Mouse (Mus musculus): ENCODE results near the gene Cdh15.
A peak's percentile ranks its signal among the peaks of the same experiment; 100 is the strongest.

Gene Cdh15

DNA sequence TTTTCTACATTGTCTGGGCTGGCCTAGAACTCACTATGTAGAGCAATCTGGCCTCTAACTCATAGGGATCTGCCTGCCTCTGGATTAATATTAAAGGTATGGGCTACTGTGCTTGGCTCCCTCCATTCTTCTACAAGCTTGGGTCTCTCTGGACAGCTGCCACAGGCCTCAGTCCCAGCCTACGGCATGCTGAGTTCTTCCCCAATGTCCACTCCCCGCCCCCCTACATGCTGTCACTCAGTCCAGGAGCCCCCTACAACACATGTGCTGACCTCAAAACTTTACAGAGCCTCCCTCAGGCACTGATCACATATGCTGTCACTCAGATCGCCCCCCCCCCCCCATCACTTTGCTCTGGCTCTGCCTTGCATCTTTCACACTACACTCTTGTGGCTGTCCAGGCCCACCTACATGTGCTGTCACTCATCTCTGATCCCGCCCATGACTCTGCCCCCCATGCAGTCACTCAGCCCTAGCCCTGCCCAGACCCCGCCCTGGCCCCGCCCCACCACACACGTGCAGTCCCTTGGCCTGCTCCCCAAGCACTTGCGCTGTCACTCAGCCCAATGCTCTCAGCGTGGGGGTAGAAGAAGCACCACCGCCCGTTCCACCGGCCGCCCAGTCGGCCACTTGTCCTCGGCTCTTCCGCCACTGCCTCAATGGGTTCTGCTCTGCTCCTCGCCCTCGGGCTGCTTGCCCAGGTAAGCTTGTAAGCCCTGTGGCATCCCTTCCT, at the start of gene Cdh15:
TSS of gene Cdh15 (plus strand) at position 138 of the 733 bp plus-strand sequence.
- DNase-seq (ENCODE audit: low spot score in 2 of 2) = peak in 1 of 2 experiments; percentile 65

DNA sequence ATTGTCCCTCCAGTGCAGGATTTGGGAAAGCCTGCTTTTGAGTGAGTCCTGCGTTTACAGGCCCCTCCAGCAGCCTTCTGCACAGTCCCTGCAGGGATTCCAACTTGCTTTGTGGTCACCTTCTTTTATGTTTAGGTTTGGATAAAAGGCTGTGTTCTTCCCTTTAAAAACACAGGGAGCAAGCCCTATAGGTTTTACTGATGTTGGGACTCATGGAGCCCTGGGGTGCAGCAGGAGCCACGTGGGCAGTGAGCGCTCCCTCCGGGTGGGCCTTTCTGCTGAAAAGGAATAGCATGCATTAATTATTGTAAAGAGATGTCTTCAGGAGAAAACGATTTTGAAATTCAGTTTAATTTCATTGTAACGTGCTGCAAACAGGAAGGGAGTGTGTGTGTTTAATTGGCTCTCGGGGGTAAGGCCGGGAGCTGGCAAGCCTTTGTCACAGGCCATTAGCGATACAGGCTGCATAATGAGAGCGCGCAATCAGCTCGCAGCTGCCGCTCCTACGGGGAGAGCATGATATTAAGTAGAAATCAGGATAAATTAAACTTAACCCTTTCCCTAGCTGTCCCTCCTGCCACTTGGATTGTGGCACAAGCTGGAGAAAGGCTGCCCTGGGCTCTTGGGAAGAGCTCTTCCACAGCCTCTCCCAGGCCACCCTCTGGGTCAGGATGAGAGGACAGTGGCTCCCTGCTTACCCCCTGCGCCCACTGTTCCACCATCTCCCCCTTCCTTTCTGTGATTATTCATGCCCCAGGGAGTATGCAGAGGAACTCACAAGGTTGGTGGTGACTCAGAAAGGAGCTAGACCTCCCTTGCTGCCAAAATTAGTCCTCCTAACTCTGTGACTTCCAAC, 43.6 kb upstream of the Cdh15 start:
- DNase-seq (ENCODE audit: low spot score in 2 of 2) = no peak

DNA sequence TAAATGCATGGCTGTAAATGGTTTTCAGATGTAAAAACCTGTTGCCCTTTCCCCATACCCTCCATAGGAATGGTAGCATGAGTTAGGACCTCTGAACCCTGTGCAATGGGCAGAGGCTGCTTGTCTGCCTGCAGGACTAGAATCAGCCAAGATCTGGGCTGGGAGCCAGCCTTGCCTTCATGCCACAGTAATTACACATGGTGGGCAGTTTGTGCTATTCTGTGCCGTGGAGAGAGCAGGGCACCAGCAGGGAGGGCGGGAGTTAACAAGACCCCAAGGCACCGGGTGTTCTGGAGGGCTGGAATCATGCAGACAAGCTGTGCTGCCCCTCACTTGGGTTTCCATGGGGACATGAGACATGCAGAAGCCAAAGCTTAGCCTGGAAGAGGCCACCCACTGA, 42.4 kb upstream of the Cdh15 start:
- DNase-seq (ENCODE audit: low spot score in 2 of 2) = no peak

DNA sequence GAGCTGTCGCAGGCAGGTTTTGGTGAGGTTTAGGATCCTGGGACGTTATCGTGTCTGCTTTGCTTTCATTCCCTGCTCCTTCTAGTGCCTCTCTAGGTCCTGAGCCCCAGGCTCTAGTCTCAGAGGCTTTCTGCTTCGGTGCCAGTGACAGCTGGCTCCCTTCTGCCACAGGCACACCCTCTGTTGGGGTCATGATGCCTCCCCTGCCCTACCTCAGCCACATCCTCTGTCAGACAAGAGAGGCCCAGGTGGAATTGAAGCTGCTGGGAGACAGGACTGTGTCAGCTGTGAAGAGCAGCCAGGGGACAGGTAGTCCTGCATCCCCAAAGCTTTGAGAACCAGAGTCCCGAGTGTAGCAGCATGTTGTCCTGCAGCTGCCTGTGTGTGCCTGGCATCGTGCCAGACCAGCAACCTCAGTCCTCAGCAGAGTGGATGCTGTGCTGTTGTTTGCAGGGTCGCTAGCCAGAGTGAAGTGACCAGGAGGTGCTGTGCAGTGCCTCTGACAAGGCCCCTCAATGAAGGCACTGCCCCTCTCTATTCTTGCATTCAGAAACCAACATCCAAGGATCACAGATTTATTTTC, 40.7 kb upstream of the Cdh15 start:
- no peak for DNase-seq (ENCODE audit: low spot score in 2 of 2)

DNA sequence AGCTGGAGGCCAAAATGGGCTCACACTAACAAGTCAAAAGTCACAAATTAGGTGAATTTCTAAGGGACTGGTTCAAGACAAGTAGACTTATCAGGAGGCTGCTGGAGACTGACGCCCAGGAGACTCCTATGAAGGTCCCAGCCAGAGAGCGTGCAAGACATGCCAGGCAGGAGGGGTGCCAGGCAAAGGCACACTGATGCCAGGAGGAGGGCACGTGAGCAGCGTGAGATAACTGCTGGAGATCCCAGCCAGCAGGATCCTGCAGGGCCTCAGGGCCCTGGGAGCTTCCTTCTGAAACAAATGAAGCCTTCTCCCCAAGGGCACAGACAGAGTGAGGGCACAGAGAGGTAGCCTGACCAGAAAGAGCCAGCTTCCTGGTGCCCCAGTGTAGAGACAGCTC, 39.9 kb upstream of the Cdh15 start:
- no peak for DNase-seq (ENCODE audit: low spot score in 2 of 2)

DNA sequence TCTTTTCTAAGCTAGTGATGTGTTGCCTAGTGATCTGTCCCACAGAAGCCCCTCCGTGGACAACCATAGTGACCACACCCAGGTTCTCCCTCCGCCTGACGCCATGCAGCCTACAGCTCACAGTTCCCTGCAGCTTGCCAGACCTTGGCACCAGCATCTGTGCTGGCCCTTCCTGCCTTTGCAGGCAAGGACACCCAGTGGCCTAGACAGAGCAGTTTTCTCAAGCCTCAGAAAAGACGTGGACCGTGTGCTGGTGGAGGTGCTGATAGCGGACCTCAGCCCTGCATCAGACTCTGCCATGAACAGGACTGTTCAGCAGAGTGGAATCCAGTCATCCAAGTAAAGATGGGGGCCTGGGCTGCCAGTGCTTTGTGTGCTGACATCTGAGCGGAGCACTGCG, 37.4 kb upstream of the Cdh15 start:
- DNase-seq (ENCODE audit: low spot score in 2 of 2) = no peak

DNA sequence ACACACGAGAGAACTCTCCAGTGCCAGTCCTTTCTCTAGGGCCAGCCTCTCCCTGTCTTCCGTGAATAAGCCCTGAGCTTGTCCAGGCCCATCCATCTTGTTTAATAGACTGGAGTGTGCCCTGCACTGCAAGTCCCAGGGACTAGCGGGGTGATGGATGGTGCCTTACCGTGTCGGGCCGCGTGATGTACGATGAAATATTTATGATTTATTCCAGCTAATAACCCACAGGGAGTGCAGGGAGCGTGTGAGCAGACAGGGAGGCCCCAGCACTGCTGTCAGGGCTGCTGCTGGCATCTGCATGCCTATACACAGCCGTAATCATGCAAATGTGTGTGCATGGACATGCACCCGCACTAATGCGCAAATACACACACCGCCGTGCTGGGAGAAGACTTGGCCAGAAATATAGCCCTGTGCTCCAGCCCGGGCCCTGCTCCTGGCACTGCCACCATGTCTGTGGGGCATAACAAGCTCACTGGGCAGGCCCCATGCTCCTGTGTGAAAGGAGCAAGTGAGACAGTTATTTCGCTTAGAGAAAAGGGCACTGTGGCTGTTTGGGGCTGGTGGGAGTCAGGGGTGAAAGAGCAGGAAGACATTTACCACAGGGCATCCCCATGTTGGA, 35.8 kb upstream of the Cdh15 start:
- no peak for DNase-seq (ENCODE audit: low spot score in 2 of 2)

DNA sequence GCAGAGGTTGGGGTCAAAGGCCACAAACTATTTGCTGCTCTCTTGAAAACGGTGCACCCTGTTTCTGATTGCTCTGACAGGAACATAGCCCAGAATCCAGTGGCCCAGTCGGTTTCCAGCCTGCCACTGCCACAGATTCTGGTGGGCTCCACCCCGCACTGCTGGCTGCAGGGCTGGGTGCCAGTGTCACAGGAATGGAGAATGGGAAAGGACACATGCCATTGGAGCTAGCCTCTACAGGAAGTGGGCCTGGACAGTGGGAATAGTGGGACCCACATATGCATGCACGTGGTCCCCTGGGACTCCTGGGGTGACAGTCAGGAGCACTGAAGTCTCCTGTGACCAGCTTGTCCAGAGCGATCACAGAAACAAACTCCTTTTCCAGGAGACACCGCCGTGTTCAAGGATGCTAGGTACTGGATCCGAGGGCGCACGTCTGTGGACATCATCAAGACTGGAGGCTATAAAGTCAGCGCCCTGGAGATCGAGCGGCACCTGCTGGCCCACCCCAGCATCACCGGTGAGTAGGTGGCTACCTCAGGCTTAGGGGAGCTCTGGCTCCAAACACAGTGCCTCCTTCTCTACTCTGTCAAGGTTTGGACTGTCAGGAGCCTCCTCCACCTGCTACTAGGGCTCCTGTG, 35.0 kb upstream of the Cdh15 start:
- peak in 1 of 2 experiments; percentile 49 for DNase-seq (ENCODE audit: low spot score in 2 of 2)

DNA sequence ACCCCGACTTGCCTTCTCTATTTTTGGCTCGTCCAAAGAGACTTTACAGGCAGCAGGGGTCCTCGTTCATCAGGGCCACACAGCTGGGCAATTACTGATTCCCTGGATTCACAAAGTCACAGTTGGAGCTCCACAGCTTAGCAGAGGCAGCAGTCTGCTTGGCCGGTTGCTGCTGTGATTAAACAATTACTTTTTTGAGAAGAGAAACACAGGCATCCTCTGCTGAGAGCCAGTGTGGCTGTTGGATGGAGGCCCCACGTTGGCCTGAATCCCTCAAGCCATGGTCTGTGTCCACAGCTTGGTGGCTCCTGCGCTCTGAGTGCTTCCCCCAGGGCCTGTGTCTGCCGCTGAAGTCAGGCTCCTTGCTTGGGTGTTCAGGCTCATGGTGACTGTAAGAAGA, 33.2 kb upstream of the Cdh15 start:
- no peak for DNase-seq (ENCODE audit: low spot score in 2 of 2)

DNA sequence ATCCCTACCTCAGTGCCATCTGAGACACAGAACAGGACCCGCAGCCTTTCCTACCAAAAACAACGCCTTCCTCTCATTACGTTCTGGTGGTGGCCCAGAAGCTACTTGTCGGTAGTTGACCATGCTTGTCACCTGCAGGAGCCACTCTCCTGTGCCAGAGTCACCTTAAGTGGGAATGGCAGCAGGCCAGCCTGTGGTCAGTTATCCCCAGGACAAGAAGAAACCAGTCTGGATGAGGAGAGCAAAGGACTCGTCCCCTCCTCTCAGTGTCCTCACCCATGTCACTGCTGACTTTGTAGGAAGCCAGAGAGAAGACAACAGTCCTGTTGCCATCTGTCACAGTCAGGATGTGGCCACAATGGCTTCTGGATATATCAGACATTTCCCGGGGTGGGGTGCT, 30.8 kb upstream of the Cdh15 start:
- no peak for DNase-seq (ENCODE audit: low spot score in 2 of 2)

DNA sequence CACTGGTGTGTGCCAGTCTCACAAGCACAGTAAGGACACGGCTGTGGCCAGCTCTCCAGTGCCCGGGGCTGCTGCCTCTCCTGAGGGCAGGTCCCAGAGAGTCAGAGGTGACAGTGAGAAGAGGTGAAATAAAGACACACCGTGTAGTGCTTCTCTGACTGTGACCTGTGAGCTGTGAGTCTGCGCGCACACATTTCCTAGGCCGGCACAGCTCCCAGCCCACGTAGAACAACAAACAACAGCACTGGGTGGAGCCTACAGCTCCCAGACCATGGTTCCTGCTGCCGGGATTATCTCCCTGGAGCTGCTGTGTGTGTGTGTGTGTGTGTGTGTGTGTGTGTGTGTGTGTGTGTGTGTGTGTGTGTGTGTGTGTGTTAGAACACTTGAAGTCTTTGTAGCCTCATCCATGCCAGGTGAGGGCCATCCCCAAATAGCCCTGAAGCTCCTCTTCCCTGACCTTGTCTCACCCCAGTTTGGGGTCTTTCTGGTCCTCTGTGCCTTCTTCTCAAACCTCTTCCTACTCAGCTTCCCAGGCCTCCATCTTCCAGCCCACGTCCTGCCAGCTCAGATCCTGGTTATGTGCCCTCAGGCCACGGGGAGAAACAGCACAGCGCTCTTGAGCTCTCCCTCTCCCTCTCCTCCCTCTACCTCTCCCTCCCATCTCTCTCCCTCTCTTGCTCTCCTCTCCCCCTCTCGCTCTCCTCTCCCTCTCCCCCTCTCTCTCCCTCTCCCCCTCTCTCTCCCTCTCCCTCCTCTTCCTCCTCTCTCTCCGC, 29.9 kb upstream of the Cdh15 start:
- no peak for DNase-seq (ENCODE audit: low spot score in 2 of 2)

DNA sequence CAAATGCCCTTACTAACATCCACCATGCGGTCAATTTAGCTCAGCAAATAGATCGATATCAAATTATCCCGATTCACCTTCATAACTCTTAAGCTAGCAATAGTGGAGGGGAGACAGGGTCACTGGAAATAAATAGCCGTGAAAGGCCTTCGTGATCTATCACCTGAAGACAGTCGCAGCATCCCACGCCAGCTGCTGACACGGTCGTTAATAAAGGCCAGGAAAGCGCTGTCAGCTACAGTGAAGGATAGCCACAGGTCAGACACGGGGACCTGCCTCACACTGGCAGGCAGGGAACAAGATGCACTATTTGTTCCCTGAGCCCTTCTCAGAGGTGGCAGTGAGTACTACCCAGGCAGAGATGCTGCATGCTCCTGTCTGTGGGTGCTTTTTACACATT, 28.0 kb upstream of the Cdh15 start:
- DNase-seq (ENCODE audit: low spot score in 2 of 2) = no peak

DNA sequence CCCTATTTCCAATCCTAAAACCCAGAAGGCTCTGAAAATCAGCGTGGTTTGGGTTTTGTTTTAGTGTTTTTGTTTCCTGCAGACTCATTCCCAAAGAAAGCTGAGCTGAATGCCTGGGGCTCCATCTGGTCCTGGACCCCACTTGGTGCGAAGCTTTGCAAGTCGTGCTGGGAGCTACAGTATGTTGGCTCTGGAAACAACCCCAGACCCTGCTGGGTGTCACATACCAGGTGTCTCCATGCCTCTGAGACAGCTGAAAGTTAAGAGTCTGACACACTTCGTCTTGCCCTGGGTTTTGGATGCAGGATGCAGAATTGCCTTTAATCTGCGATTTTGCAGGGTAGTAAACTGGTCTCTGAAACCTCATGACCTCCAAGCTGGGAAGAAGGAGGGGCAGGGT, 23.2 kb upstream of the Cdh15 start:
- DNase-seq (ENCODE audit: low spot score in 2 of 2) = no peak

DNA sequence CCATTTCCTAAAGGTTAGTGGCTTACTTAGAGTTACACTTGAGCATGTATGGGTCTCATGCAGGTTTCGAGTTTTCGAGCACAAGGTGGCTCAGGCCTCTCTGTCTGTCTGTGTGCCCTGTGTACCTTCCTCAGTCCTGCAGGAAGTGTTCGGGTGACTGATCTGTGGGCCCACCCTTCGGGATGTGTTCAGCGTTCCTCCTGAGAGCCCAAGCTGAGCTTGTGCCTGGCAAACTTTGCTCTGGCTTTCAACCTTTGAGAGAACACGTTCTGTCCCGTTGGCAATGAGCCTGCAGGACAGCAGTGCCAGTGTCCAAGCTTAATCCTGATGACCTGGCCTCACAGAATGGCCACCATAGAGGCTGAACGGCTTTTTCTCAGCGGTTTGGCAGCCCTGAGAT, 22.8 kb upstream of the Cdh15 start:
- no peak for DNase-seq (ENCODE audit: low spot score in 2 of 2)

DNA sequence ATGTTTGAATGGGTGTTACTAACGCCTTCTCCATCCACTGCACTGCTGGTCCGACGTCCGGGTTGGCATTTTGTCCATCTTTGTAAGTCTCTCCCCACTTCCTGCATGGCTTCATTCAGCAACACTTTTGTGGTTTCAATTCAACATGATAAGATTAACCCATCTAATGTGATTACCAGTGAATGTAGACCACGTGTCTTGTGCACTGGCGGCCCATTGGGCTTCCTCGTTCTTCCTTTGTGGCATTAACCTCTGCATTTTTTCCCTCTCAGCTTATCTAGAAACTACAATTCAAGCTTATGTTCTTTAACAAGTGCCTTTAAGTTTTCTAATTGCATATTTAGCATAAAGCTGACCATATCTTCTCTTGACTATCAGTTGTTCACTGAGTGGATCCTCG, 22.4 kb upstream of the Cdh15 start:
- no peak for DNase-seq (ENCODE audit: low spot score in 2 of 2)

DNA sequence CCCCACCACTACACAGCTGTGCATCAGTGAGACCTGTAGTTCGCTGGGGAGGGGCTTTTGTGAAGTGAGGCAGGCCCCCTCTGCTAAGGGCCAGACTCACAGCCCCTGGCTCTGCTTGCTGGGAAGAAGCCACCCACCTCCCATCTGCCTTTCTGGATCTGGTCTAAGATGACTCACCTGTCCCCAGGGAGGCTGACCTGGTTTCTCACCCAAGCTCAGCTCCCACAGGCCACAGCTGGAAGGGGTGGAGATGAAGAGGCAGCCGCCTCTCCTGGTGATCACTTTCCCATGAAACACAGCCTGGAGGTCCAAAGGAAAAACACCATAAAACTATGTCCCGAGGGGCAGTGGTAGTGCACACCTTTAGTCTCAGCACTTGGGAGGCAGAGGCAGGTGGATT, 18.4 kb upstream of the Cdh15 start:
- DNase-seq (ENCODE audit: low spot score in 2 of 2) = no peak

DNA sequence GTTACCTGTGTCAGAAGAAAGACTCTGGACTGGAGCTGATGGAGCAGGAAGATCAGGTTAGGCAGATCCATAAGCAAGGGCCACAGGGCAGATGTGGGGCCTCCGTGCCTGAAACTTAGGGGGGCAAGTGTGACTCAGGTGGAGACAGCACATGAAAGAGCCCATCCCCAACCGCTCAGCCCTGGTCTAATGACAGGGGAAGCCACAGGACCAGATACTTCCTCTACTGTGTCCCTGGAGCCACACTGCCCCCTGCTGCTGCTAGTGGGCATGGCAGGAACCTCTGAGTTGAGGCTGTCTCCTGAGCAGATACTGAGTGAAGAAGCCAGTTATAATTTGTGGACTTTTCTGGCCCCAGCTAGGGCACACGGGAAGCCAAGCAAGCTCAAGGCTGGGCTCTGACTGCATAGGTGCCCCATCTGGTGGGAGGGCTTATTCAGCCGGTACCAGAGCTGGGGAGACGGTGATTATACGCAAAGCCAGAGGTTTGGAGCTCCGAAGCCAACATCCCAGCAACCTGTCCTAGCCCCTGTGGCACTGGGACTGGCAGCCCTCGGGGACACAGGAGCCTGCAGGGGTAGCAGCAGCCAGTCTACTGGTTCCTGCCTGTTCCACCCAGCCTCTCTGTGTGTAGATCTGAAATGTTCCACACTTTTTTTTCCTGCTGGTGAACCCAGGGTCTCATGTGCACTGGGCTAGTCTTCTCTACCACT, 17.3 kb upstream of the Cdh15 start:
- peak; percentile 96 to 97 for DNase-seq (ENCODE audit: low spot score in 2 of 2)

DNA sequence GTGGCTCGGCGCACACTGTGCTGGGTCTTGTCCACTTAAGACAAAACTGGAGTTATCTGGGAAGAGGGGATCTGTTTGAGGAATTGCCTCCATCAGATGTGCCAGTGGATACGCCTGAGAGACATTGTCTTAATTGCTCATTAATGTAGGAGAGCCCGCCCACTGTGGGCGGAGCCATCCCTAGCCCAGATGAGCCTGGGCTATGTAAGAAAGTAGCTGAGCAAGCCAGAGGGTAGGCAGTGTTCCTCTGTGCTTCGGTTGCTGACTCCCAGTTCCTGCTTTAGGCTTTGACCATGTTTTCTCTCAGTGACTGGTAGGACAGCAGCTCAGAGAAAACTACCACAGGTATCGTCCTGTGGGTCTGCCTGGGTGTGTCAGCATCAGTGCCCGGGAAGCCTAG, 13.3 kb upstream of the Cdh15 start:
- peak in 1 of 2 experiments; percentile 4 for DNase-seq (ENCODE audit: low spot score in 2 of 2)

DNA sequence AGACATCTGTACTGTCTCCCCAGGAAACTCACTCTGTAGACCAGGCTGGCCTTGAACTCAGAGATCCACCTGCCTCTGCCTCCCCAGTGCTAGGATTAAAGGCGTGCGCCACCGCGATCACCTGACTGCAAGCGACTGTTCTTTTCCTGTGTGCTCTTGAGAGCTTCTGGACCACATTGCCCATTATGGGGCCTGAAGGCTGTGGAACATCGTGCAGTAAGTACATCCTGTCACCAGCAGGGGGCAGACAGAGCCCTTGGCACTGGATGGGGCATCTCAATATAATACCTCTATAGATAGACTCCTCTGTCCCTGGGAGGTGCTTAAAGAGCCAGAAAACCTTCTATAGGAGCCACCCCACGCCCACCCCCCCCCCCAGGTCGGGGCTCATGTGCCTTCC, 12.8 kb upstream of the Cdh15 start:
- peak; percentile 63 to 87 for DNase-seq (ENCODE audit: low spot score in 2 of 2)

DNA sequence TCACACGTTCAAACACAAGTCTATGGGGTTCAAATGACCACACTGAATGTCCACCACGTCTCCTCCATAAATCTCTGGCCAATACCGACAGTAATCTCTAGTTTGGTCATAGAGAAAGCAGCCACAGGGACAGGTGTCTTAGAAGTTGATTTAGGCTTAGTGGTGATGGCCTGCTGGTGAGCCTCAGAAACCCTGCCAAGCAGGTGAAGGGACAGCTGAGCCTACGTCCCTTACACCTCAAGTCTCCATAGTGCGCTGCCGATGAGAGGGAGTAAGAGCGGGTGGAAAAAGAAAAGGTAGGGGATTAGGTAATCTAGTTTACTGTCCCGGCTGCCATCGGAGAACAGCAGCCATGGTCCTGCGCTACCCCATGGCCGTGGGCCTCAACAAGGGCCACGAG, 11.6 kb upstream of the Cdh15 start:
- no peak for DNase-seq (ENCODE audit: low spot score in 2 of 2)
